Mouse (Mus musculus) ovary, postnatal 10 days (tissue): Measurements from ENCODE around the gene Prpf8.
A peak's percentile ranks its signal among the peaks of the same experiment; 100 is the strongest.

Source experiments
- DNase-seq: peaks from one replicate; pipeline ENCODE4 v3.0.0; 2022; ENCODE audit warnings: low spot score

Prpf8 gene

GRCm38 (mm10) chr11:75508162-75508561 lies 21.5 kb downstream of the Prpf8 start:
- no peak for DNase-seq

DNA sequence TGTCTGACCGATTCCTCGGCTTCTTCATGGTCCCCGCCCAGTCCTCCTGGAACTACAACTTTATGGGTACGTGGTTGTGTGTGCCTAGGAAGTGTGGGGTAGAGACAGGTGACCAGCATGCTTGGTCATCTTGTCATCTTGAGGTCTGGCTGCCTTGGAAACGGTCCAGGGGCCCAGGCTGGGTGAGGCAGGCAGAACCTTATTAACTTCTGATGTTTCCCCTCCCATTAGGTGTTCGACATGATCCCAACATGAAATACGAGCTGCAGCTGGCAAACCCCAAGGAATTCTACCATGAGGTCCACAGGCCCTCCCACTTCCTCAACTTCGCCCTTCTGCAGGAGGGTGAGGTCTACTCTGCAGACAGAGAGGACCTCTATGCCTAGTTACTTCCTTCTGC lies 22.3 kb downstream of the Prpf8 start:
- no peak for DNase-seq

DNA sequence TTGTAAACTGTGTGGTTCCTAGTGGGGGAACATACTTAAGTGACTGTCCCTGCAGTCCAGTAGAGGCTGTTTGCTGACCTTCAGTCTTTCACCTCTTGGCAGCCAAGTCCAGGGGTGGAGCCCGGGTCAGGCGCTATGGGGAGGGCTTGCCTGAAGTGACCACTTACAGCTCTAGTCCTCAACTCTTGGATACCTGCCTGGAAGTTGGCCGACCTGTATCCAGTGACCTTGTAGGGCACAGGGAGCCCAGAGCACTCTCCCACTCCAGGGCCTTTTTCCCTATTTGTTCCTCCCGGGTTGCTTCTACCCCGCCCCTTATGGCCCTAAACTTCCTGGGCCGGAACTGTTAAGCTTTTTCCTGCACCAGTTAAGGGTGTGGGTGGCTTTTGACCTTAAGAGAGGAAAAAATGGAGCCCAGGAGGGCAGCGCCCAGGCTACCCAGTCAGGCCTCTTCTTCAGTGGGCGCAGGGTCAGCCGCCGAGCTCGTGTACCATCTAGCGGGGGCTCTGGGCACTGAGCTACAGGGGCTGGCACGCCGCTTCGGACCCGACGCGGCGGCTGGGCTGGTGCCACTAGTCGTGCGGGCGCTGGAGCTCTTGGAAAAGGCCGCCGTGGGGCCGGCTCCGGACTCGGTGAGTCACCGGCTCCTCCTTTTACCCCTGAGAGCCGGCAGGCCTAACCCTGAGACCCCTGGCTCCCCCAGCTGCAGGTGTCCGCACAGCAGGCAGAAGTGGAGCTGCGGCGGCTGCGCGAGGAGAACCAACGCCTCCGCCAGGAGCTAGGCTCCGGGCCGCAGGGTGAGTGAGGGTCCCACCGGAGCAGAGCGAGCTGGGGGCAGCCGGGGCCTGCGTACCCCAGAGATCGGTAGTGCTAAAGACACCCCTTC lies 23.4 kb downstream of the Prpf8 start, which contains the start of gene Rilp:
Rilp (plus strand) TSS at position 354 of the 886 bp plus-strand sequence.
- DNase-seq: peak; percentile 62

DNA sequence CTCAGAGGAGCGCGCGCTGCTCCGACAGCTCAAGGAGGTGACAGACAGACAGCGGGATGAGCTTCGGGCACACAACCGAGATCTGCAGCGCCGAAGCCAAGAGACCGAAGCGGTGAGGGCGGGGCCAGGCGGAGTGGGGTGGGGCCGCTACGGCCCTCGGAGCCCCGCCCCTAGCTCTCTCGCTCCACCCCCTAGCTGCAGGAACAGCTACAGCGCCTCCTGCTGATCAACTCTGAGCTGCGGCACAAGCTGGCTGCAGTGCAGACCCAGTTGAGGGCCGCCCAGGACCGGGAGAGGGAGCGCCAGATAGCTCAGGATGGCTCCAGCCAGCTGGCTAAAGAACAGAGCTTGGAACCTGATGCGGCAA lies 24.0 kb downstream of the Prpf8 start:
- DNase-seq: peak; percentile 81

DNA sequence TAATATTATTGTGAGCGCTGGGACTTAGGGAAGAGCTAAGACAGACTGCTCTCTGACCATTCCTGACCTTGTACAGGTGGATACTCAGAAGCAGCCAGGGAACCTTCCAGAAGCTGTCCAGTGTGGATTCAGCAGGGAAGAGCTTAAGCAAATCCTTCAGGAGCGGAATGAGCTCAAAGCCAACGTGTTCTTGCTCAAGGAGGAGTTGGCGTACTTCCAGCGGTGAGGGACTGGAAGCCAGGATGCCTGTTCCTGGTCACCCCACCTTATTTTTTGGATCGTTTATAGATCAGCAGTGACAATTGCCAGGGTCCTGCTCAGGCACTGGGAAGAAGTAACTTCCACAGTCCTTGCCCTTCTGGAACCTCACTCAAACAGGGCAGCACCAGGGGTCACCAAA lies 24.6 kb downstream of the Prpf8 start:
- no peak for DNase-seq

- DNase-seq: no peak
Observed at GRCm38 (mm10) chr11:75512301-75513018, 25.8 kb downstream of the Prpf8 start.

- no peak for DNase-seq
Observed at GRCm38 (mm10) chr11:75513336-75513735, 26.7 kb downstream of the Prpf8 start, which contains the start of gene Scarf1. Gene Scarf1, plus strand, starts transcription at chr11:75513540.

- no peak for DNase-seq
Observed at GRCm38 (mm10) chr11:75515186-75515585, 28.6 kb downstream of the Prpf8 start.

GRCm38 (mm10) chr11:75519834-75520633 lies 33.4 kb downstream of the Prpf8 start:
- no peak for DNase-seq

DNA sequence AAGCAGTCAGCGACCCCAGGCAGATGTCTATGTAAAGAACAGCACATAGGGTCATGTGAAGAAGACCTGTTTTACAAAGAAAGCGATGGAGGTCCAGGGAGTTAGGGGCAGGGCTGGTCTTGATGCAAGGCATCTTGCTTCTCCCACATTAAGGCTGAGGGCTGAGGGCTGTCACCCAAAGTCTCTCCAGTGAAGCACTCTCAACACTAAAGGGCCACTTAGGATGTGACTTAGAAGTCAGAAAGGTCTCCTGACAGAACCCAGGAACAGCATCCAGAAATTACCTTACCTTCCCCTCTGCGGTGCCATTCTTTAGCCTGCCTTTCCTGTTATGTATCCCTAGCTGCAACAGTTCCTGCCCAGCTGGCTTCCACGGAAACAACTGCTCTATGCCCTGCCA lies 35.0 kb downstream of the Prpf8 start:
- DNase-seq: no peak

- no peak for DNase-seq
Observed at GRCm38 (mm10) chr11:75522793-75523192, 36.2 kb downstream of the Prpf8 start.

GRCm38 (mm10) chr11:75525531-75526125 lies 39.0 kb downstream of the Prpf8 start:
- no peak for DNase-seq

DNA sequence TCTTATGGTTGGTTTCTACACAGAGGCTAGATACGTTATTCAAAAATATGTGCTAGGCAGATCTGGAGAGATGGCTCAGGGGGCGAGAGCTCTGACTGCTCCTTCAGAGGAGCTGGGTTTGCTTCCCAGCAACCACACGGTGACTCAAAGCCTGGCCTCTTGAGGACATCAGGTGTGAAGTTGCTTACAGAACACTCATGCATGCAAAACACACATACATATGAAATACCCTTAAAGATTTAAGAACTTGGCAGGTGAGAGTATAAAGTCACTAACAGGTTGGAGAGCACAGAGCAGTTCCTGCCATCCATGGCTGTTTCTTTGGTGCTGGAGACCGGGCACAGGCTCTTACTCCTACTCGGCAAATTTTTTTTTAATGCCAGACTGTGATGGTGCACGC lies 40.3 kb downstream of the Prpf8 start:
- no peak for DNase-seq

DNA sequence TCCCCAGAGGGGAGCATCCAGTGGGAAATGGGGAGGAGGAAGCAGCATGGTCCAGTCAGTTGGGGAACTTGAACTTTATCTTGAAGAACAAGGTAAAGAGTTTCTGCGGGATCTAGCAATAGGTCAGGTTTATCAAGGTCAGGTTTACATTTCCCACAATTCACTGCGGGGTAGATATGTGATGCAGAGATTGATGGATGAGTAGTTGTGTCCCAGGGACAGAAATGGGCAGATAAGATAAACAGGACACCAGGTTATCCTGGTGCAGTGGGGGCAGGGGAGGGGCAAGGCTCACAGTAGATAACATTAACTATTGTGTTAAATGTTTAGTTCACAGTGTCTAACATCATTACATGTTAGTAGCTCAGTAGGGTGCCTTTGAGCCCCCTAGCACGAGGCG lies 43.2 kb downstream of the Prpf8 start:
- no peak for DNase-seq

DNA sequence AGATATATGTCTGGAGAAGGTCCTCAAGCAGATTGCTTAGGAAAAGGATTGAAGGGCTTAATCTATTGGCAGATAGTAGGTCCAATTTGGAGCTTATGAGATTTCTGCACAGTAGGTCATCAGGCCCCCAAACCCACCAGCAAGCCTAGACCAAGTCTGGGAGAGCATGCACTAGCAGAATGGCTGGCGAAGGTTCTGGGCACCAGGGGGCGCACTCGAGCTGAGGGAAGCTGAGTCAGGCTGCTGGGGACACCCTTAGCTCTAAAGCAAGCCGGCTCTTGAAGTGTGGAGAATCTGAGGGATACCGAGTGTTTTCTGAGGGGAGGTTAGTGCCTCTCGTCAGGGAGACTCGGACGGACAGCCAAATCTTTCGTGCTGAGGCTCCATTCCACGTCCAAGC lies 43.7 kb downstream of the Prpf8 start:
- DNase-seq: peak; percentile 100

- DNase-seq: no peak
Observed at GRCm38 (mm10) chr11:75530845-75531373, 44.3 kb downstream of the Prpf8 start.

DNA sequence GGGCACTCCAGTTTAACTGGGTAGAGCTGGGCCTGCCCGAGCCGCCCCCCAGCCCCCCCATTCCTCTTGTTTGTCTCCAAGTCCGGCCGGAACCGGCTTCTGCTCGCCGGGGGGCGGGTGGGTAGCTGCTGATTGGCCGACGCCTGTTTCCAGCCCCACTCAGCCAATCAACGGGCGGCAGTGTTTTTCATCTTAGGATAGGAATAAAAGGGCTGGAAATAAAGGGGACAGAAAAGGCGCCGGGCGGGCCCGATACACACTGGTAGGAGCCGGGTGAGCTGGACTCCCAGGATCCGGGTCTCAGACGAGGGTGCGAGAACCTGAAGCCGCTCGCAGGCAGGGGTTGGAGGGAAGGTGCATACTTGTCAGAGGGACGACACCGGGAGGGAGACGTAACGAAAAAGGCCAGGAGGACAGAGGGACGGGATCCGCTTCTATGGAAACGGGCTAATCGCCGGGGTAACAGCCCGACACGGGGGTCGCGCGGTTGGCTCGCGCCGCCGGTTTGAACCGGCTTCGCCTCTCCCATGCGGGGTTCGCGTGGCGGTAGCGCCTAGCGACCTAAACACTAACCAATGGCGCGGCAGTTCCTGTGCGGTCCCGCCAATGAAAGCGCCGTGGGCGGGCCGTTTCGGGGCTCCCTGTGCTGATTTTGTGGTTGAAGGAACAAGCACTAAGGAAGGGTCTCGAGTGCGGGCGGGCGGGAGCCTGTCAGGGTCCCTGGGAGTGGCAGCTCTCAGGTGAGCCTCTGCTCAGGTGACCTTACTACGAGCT lies 45.0 kb downstream of the Prpf8 start, which contains the start of gene Slc43a2:
Slc43a2 (plus strand) TSS at position 226 of the 774 bp plus-strand sequence.
- peak; percentile 83 for DNase-seq

- no peak for DNase-seq
Observed at GRCm38 (mm10) chr11:75532340-75533277, 46.0 kb downstream of the Prpf8 start.

DNA sequence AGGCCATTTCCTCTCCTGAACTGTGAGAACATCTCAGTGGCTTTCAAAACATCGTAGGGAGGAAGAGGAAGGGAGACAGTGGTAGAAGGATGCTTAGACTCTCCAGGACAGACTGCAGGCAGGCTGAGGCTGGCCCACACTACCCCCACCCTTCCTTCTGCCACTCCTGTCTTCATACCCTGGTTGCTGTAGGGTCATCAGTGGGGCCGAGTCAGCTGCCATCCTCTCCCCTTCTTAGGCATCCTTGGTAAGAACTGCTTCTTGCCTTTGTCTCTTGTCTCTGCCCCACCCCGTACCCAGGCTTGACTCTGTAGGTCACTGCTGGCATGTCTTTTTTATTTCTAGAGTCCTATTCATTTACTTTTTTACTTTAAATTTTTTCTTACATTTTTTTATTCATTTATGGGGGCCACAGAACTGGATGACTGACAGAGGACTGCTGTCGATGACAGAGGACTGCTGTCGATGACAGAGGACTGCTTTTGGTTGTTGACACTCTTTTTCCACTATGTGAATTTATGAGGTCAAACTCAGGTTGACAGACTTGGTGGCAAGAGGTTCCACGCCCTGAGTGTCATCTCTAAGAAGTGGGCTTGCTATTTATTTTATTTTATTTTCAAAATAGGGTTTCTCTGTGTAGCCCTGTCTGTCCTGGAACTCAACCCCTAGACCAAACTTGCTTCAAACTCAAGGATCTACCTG lies 46.8 kb downstream of the Prpf8 start:
- DNase-seq: no peak
